Mouse (Mus musculus) left cerebral cortex, postnatal 14 days (tissue): ENCODE results near the gene Csk. TPM values are rescaled to one million over a fixed set of nuclear protein-coding genes. Genes with fewer than 3 reads are reported as not detected.

Experiments used
- DNase-seq, 2 experiments: peaks; one replicate each; pipeline ENCODE4 v3.0.0; 2021 to 2022; ENCODE audit warnings: low spot score in 2 of 2, mixed read lengths in 1 of 2
- intact Hi-C: fragments of 180-260 bp; cut with DNase I; formaldehyde crosslinking; loops from one replicate; pipeline ENCODE4 v1.15.1; 2025
- total RNA-seq, 2 experiments: library from RNA; stranded (reverse); gene quantifications; 2 replicates each; pipeline ENCODE4 v1.2.3; 2021

The Csk gene
- total RNA-seq, 2 experiments from 2014 or later, result 46.8 to 47.1 TPM

- intact Hi-C loops, result no loop called here
- DNase-seq, result no peak
Observed at GRCm38 (mm10) chr9:57641775-57642550, 11.5 kb downstream of the Csk start.

GRCm38 (mm10) chr9:57641022-57641421 lies 12.4 kb downstream of the Csk start:
- intact Hi-C loops, result no loop called here
- DNase-seq, result no peak

GRCm38 (mm10) chr9:57640384-57640783 lies 13.0 kb downstream of the Csk start:
- intact Hi-C loops, result no loop called here
- DNase-seq, result no peak

- intact Hi-C loops, result no loop called here
- no peak for DNase-seq
Observed at GRCm38 (mm10) chr9:57639661-57640328, 13.6 kb downstream of the Csk start.

- intact Hi-C loops, result no loop called here
- DNase-seq, result no peak
Observed at GRCm38 (mm10) chr9:57638651-57639459, 14.6 kb downstream of the Csk start.

- intact Hi-C loops, result no loop called here
- peak in 1 of 2 experiments; percentile 64 for DNase-seq
Observed at GRCm38 (mm10) chr9:57637741-57638322, 15.6 kb downstream of the Csk start.

GRCm38 (mm10) chr9:57637272-57637671 lies 16.2 kb downstream of the Csk start:
- no peak for DNase-seq

GRCm38 (mm10) chr9:57633481-57634024 lies 19.9 kb downstream of the Csk start:
- intact Hi-C loops, result no loop called here
- no peak for DNase-seq

More at GRCm38 (mm10) chr9:57637272-57637671, 16.2 kb downstream of the Csk start:
- intact Hi-C loops, result no loop called here

GRCm38 (mm10) chr9:57629118-57629874 lies 24.1 kb downstream of the Csk start:
- peak; percentile 79 to 81 for DNase-seq
- intact Hi-C loops, result loop anchor here (1.0 kb wide), 1 partner anchor 26 kb away; no protein-coding TSS in a partner anchor

GRCm38 (mm10) chr9:57628717-57629116 lies 24.7 kb downstream of the Csk start:
- intact Hi-C loops, result loop anchor here (1.0 kb wide), 1 partner anchor 27 kb away; no protein-coding TSS in a partner anchor
- DNase-seq, result no peak

- intact Hi-C loops, result no loop called here
- DNase-seq, result no peak
Observed at GRCm38 (mm10) chr9:57627892-57628291, 25.5 kb downstream of the Csk start.

GRCm38 (mm10) chr9:57627191-57627590 lies 26.2 kb downstream of the Csk start:
- DNase-seq, result no peak
- intact Hi-C loops, result no loop called here

- DNase-seq, result no peak
- intact Hi-C loops, result no loop called here
Observed at GRCm38 (mm10) chr9:57625674-57626500, 27.5 kb downstream of the Csk start.

GRCm38 (mm10) chr9:57624295-57624694 lies 29.1 kb downstream of the Csk start:
- DNase-seq, result no peak
- intact Hi-C loops, result no loop called here

- no peak for DNase-seq
- intact Hi-C loops, result no loop called here
Observed at GRCm38 (mm10) chr9:57620674-57621073, 32.8 kb downstream of the Csk start, which contains the start of gene Lman1l. Gene Lman1l, minus strand, starts transcription at chr9:57620774.

GRCm38 (mm10) chr9:57618854-57619253 lies 34.6 kb downstream of the Csk start:
- DNase-seq, result no peak
- intact Hi-C loops, result no loop called here

- DNase-seq, result no peak
- intact Hi-C loops, result no loop called here
Observed at GRCm38 (mm10) chr9:57617556-57618169, 35.8 kb downstream of the Csk start.
